Mouse (Mus musculus) lung, adult 18-20 months (tissue): ENCODE measurements around the gene Fgfr2.

Experiments
- DNase-seq, 2 experiments: peaks; one replicate each; pipeline ENCODE4 v3.0.0; 2022; ENCODE audit warnings: mixed read lengths in 2 of 2

The Fgfr2 gene

DNA sequence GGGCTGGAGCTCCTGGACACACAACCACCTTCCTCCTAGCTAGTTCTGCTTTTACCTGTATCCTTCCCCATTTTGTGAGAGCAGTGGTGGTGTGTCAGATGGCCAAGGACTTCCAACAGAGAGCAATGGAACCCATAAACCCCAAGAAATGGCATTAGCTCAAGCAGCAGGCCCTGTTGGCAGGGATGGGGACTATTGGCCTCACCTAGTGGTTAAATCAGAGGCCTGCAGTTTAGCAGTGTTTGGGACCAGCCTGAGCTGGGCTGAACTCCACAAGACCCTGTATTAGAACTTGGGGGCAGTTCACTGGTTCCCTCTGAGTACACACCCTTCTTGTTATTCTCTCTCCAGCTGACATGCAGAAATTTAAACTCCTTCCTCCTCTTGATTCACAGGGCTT, 1262.0 kb downstream of the Fgfr2 start:
- DNase-seq = no peak

DNA sequence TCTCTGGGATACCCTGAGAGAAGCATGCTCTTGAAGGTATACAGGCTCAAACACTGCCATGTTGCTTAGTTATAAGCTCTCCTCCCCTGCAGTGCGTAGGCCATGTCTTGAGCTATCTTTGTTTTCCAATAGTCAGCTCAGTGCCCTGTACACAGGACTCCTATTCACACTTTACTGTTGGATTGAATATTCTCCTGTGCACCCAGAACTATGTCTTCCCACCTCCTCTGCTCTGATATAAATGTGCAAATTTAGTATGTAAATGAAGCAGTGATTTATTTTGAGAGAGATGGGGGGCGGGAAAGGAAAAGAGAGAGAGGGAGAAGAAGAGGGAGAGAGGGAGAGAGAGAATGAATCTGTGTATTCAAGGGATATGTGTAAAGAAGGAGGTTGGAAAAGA, 1267.5 kb downstream of the Fgfr2 start:
- DNase-seq = no peak

DNA sequence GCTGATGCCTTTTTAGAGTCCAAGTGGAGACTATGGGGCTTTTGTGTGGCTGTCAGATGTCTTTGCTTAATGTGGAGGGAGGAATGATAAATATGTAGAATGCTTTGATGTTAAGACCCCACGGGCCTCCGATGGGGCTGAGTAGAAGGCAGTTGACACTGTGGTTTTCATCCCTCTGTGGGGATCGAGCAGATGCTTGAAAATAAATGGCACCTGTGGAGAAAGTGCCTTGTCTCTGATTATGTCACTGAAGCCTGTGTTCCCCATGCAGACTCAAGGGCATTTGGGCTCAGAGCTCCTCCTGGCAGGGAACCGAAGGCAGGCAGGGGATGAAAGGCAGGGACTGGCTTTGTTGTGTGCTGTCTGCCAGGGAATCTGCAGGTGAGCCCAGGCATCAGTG, 1272.6 kb downstream of the Fgfr2 start:
- DNase-seq = no peak

DNA sequence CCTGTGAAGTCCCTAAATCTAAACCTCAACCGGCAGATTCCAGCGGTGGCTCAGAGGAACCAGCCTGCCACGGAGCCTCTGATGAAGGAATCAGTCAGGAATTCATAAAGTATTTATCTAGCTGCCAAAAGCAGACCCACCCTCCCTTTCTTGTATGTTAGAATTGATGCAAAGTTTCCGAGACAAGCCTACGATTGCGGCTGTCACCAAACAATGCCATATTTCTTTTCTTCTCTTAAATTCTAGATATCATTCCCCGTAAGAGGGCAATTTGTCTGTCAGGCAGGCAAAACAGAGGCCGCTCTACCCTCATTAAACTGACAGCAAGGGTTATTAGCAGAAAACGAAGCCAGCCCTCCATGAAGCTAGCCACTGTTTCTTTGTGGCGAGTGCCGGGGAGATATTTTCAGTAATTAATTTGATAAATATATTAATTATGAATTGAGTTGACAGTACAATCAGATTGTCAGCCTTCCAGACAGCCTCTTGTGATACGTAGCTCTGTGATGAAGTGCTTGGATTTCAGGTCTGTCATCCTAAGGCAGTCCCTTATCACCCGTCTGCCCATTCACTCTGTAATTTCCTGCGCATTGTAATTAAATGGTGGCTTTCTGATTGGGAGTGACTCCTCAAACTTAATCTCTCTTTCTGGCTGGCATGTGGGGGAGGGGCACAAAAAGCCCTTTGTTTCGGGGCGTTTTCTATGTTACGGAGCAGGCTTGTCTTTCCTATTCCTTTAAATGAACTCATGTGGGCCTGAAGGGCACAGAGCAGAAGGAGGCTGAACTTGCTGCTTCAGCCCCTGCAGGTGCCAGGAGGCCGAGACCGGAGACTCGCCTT, 1276.9 kb downstream of the Fgfr2 start:
- DNase-seq = no peak

DNA sequence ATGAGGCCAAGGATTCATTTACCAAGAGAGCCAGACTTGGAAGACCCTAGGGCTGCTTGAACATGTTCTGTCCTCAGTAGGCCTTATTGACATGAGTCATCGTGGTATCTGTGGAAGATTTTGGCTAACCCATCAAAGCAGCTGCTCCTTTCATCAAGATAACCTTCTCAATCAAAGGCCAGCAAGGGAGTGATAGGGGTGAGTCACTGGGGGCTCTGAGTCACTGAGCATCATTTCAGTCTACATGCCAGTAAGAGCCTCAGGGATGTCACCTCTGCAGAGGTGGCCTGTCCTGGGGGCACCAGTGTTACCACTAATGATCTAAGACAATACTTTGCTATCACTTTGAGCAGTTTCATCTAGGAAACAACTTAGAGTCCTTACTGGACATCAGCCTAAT, 1292.9 kb downstream of the Fgfr2 start:
- no peak for DNase-seq

DNA sequence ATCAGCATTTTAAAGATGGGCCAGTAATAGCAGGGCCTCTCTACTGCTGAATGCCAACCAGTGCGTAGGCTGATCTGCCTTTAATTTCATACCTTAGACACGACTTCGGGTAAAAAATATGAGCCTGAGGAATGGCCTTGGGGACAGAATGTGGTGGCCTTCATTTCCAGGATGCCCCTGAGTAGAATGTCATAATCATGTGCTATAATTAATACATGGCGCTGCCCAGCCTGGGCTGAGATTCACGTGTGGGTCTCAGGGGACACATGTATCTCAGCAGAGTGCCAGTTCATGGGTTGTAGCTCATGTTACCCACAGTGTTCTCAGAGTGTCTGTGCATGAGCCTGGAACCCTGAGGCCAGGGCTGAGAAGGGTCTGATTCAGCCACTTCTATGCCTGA, 1296.3 kb downstream of the Fgfr2 start:
- no peak for DNase-seq

DNA sequence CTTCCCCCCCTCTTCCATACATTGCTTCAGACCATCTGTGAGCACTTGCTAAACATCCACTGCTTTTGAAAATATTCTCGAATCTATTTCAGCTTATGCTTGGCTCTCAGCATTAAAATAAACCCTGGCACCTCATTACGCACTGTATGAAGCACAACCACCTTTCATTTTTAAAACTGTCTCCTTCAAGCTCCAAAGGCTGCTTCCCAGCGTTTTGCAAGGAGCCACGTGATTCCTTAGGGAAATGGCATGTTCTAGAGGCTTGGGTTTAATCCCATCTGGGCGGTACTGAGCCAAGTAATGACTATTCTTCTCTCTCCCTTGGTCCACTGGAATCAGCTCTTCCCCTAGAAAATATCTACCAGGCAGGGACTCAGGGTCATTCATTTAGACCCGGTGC, 1305.2 kb downstream of the Fgfr2 start:
- DNase-seq = no peak

DNA sequence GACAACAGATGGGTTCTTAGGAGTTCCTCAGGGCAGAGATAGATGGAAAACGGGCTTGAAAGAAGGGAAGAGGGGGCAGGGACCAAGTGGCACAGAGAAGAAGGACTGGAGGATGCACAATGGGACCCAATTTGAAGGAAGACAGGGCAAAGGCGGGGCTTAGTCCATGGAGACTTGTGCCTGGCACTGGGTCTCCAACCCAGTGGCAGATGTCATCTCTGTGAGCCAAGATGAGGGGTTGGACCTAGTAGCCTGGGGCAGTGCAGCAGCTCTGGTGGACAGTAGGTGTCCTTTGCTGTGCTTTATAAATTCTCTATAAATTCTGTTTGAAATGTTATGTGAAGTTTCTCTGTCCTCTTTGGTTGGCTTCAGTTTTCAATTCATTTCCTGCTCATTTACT, 1306.5 kb downstream of the Fgfr2 start:
- no peak for DNase-seq

DNA sequence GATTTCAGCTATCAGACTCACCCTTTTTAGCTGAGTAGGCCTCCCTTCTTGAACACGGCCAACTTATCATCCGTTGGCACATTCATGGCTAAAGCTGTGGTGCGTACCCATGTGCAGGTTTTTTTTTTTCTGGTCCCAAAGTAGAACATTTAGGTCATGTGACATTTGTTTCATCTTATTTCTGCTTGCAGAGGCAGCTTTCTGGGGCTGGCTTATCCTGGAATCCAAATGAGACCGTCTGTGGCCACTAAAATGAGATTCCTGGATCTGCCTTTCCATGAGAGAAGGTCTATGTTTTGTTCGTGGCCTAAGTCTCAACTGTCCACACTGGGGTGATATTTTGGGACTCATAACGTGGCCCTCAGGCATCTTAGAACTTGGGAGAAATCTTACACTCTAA, 1311.0 kb downstream of the Fgfr2 start:
- no peak for DNase-seq

DNA sequence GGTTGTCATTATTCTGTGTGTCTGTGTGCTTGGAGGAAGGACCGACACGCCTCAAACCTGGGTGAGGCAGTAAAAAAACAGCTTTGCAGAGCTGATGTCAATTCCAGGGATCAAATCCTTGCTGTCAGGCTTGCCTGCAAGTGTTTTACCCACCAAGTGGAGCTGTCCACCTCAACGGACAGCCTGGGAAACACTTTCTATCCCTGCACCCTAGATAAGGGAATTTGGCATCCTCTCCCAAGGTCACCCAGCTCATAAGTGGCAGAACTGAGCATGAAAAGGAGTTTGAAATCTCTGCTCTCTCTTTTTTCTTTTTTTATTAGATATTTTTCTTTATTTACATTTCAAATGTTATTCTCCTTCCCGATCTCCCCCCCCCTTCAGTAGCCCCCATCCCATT, 1312.2 kb downstream of the Fgfr2 start:
- DNase-seq = no peak

DNA sequence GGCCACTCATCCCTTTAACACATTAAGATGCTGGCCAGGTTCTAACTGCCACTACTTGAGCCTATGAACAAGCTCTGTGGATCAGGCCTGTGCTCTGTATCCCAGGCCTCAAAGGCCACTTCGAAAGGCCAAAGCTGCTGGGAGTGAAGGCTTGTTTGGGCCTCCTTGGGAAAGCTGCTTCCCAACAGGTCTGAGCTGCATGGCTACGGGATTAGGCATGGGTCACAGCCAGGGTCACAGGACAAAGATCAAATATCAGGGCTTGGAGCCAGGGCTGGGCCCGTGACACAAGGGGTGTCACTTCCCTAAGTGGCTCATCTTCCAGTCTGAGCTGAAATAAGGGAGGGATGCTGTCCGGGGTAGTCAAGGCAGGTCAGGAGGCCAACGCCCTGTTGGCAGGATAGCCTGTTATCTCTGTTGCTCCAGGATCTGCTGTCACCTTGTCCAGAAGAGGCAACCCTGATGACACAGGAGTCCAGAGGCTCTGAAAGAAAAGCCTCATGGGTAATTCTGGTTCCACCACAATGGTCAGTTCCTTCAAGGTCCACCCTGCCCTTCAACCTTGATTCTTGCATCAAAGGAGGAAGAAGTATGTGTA, 1313.5 kb downstream of the Fgfr2 start:
- no peak for DNase-seq

DNA sequence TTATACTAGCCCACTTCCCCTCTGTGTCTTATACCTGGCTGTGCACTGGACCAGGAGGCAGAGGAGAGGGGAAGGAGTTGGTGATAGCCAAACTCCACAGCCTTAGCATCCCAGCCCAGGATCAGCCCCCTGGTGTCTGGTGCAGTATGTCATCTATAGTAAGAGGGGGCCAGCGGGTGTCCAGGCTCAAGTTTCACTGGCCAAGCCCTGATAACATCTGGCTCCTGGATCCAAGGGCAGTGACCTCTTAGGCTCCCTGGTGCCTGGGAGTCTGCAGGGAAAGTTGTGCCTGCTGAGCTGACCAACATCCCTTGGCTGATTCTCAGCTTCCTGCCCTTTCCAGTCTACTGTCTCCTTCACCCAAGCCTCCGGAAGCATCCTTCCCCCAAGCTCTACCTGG, 1315.9 kb downstream of the Fgfr2 start:
- DNase-seq = no peak

DNA sequence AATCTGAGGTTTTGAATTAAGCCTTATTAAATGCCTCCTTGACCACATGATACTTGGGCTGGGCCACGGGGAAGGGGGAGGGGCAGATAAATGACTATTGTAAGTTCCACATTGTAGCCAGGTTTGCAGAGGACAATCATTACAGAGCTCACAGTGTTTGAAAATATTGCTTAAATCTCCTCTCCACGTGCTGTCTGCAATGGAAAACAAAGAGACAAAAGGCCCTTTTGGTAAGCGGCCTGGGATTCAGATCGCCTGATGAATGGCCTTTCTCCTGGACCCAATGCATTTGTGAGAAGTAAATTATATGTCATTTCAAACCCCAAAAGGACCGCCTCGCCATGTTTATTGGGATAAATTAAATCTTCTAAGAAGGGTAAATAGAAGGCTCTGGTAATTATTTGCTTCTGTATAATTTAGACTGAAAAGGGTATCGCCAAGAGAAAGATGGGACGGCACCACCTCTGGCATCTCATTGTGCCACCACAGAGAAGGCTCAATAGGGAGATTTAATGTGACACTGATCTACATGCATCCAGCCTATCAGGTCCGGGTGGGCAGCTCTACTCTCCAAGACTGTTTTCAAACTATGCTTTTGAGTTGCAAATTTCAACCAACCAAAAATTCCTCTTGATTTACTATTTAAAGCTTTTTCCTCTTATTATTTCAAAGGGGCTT, 1317.5 kb downstream of the Fgfr2 start:
- no peak for DNase-seq

DNA sequence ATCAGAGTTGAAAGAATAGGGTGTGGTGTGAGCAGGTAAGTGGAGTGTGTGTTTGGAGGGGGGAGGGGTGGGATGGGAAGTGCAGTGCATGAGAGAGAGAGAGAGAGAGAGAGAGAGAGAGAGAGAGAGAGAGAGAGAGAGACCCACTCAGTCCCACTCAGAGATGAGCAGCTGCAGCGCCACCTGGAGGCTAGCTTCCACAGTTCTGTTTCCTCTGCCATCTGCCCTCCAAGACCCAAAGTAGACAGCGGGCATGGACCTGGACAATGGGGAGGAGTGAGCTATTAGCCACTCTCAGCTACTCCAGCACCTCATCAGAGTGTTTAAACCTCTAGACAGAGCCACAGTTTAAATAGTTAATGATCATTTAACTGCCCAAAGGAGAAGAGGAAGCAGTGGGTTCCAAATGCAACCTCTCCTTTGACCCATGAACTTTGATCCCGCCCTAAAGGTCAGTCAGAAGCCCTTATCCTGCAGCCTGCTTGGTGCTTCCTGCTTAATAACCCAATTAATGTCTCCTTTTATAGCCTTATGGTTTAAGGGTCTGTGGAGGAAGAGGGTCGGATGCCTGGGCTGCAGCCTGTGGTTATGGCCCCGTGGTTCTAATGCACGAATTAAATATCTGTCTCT, 1322.6 kb downstream of the Fgfr2 start:
- DNase-seq = peak in 1 of 2 experiments; percentile 12

DNA sequence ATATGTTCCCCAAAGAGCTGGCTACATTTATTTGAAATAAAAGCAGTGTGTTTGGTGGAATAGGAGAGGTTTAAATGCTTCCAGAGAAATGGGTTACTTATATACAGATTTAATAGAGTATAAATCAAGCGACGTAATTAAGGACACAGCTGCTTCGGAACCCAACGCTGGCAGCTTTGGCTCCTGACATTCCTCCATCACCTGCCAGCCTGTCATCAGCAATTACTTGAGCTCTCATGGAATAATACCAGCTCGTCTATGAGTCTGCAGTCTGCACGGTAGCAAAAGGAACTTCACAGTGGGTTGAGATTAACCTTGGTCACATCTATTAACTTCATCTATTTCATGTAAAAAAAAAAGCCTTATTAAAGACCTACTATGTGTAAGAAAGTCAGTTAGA, 1326.0 kb downstream of the Fgfr2 start:
- no peak for DNase-seq

DNA sequence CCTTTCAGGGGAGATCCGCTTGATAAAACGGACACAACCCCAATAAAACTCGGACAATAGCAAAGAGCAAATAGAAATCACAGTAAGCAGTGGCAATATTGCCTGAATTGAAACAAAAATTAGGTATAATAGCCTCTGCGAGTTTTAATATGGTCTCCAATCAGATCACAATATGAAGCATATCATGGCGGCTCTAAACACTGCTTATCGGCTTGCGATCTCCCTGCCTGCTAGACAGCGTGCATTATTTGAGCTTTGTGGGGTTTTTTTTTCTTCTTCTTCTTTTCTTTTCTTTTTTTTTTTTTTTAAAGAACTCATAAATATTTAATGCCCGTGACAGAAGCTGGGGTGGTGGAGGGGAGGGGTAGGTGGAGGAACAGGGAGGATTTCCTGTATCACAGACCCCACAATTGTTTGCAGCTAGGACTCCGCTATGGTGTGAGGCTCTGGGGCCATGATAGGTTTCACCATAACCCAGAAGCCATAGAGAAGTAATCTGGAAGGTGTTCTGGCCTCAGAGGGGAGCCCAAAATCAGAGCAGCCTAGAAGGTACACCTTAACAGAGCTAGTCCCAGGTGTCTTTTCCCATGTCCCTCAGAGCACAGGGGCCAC, 1334.4 kb downstream of the Fgfr2 start:
- DNase-seq = no peak

DNA sequence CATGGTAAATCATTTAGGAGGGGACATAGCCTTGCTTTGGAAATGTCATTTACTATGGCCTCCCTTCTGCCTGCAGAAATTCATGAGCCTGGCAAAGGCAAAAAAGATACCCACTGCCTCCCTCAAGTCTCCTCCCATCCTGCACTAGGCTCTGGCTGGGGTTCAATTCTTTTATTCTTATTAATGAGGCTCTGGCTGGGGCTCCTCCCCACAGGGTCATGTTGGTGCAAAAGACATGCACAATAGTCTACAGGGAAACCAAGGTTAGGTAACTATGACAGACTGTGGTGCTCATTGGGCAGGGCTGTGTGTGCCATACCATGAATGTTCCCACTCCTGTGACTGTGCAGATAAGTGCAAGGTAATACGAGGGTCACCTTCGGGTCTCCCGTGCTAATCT, 1337.4 kb downstream of the Fgfr2 start:
- no peak for DNase-seq

DNA sequence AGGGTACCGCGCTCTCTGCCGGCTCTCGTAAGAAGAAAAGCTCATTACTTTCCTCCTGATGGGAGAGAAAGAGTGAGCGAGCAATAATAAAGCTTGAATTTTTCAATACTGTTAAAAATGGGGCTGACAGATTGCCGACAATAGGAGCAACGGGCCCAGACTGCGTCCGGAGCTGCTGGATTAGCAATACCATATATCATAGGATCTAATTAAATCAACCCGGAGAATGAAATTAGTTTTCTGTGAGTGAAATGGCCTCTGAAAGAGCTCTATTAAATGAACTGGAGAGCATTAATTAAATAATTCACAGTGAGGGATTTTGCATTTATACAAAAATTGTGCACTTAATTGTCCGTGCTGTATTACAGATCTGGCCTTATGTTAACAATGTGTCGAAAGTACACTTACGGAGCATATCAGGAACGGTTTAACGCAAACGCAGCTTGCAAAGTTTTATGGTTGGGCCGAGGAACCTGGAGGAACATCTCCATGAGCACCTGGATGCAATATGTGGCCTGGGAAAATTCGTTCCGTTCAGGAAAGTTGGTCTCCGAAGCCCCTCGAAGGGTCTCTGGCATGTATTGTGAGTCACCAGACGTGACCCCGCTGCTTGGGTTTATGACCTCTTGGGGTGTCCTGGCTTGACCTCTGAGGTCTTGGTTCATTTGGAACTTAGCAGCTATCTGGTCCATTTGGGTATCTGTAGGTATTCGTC, 1344.7 kb downstream of the Fgfr2 start:
- no peak for DNase-seq

DNA sequence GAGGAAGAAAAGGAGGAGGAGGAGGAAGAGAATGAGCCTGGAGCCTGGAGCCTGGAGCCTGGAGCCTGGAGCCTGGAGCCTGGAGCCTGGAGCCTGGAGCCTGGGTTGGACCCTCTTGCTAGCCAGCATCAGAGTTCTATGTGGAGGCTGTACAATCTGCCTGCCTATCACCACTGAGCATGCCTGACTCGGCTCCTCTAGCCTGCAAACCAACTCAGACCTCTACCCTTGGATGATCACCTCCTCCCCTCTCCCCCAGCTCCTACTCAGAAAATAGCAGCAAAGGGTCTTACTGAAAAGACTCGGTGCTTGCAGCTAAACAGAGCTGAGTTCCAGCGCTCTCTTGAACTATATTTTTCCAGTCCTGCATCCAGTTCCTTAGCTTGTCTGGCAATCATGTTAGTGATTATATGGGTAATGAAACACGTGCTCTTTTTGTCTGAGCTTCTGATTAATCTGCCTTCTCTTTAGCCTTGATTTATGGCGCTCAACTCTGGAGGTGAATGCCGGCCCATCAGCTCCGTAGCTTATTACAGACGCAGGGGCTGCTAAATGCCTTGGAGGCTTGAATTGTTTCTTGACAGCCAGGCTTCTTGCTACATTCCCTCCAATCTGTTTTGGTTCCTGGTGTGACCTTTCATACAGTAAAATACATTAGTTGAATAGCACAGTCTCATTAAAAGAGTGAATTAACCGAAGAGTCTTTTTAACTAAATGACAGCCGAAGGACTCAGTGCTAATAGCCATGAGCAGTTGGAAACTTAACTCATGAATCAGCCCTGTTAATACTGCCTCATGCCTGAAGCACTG, 1345.5 kb downstream of the Fgfr2 start:
- DNase-seq = no peak

DNA sequence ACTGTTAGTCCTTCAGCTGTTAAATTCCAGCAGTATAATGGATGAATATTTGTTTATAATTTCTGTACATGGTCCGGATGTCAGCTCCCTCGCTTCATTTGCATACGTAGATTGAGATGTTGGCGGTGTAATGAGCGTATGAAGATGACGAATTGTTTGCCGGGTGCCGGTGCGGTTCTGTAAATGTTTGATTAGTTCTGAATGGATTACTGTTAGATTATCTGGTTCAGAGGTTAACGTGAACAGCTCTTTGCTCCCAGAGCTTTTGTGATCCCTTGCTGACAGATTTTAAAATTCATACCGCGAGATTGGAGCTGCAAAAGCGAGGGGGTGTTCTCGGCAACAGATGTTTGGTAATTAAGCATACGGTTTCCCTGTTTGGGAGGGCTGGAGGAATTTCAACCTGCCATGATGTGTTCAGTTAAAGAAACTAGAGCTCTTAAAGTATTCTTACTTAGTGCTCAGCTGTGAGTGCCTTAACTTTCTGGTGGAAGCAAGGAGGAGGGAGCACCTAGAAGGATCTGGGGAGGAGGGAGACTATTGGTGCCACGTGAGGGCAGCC, 1346.9 kb downstream of the Fgfr2 start:
- no peak for DNase-seq

DNA sequence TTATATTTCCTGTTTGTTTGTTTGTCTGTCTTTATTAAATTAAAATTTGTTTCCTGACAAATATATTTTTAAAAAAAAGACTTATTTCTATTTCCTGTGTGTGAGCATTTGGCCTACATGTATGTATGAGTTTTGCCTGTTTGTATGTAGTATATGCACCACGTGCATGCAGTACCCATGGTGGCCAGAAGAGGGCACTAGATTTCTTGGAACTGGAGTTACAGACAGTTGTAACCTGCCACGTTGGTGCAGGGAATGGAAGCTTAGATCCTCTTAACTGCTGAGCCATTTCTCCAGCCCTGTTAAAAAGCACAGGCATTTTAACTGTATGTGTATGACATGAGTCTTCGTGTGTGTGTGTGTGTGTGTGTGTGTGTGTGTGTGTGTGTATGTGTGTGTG, 1365.2 kb downstream of the Fgfr2 start:
- no peak for DNase-seq
